Mouse (Mus musculus): Measurements from ENCODE around the gene Ttll7. TPM values are rescaled to one million over a fixed set of nuclear protein-coding genes. Genes with fewer than 3 reads are reported as not detected.

Ttll7 gene
- polyA plus RNA-seq, 2 experiments: 0.23 to 0.47 TPM

GRCm38 (mm10) chr3:147019506-147019905 is 167.3 kb downstream of the Ttll7 start:
- TF ChIP-seq EP300 (IDR thresholded peaks at IDR 0.05; ENCODE audit: low read depth) (no peak), CTCF (IDR thresholded peaks at IDR 0.05; ENCODE audit: low read depth) (no peak)
- Histone ChIP-seq H3K9me3 (ENCODE audit: control insufficient read depth, low read length) (no peaks in the 10 kb centered on the region), H3K9ac (replicated peaks) (no peak overlapping the region), H3K27me3 (ENCODE audit: control insufficient read depth, insufficient read depth, low read length) (no peaks in the 10 kb centered on the region), H3K4me2 (ENCODE audit: low read depth) (no peak overlapping the region), H3K27ac (no peak overlapping the region), H3K36me3 (replicated peaks; ENCODE audit: control insufficient read depth, insufficient read depth, low read depth) (no peaks in the 10 kb centered on the region), H3K4me3 (ENCODE audit: insufficient read depth in 1 of 2, low read depth in 2 of 2, low read length in 2 of 2) (no peak overlapping the region), H3K4me1 (replicated peaks; ENCODE audit: control insufficient read depth in 2 of 2, insufficient read depth in 2 of 2, low read length in 1 of 2) (no peaks in the 10 kb centered on the region)
- ATAC-seq (ENCODE audit: insufficient read depth) (no peak), DNase-seq (ENCODE audit: low read depth in 3 of 3, low spot score in 3 of 3) (no peak)
- 54% methylated on average over 5 of the region's 5 CpGs for WGBS (ENCODE audit: insufficient replicate concordance)

GRCm38 (mm10) chr3:147026248-147026647 is 174.1 kb downstream of the Ttll7 start:
- no peak for ATAC-seq (ENCODE audit: insufficient read depth)
- no peaks in the 10 kb centered on the region for H3K27me3 ChIP-seq (ENCODE audit: control insufficient read depth, insufficient read depth, low read length)
- no peak overlapping the region for H3K4me3 ChIP-seq (ENCODE audit: insufficient read depth in 1 of 2, low read depth in 2 of 2, low read length in 2 of 2)
- 71% methylated on average over 5 of the region's 5 CpGs for WGBS (ENCODE audit: insufficient replicate concordance)
- no peak overlapping the region for H3K4me2 ChIP-seq (ENCODE audit: low read depth)
- no peaks in the 10 kb centered on the region for H3K4me1 ChIP-seq (replicated peaks; ENCODE audit: control insufficient read depth in 2 of 2, insufficient read depth in 2 of 2, low read length in 1 of 2)
- H3K9ac ChIP-seq (replicated peaks): no peak overlapping the region
- TF ChIP-seq CTCF (IDR thresholded peaks at IDR 0.05; ENCODE audit: low read depth) (no peak), EP300 (IDR thresholded peaks at IDR 0.05; ENCODE audit: low read depth) (no peak)
- no peaks in the 10 kb centered on the region for H3K9me3 ChIP-seq (ENCODE audit: control insufficient read depth, low read length)
- H3K27ac ChIP-seq: no peak overlapping the region
- no peak for DNase-seq (ENCODE audit: low read depth in 3 of 3, low spot score in 3 of 3)
- no peaks in the 10 kb centered on the region for H3K36me3 ChIP-seq (replicated peaks; ENCODE audit: control insufficient read depth, insufficient read depth, low read depth)

DNA sequence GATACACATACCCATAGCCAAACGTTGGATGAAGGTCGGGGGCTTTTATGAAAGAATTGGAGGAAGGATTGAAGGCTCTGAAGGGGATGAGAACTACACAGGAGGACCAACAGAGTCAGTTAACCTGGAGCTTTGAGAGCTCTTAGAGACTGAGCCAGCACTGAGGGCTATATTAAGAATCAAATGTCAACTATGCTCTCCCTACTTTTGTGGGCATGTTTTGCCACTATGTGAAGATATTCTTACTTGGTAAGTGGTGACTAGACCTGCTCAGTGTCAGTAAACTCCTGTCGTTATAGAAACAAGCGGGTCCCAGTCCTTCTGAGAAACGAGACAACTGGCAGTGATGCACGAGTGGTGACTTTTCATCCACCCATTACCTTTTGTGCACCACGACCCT is 176.2 kb downstream of the Ttll7 start:
- 57% methylated on average over 7 of the region's 7 CpGs for WGBS (ENCODE audit: insufficient replicate concordance)
- H3K4me1 ChIP-seq (replicated peaks; ENCODE audit: control insufficient read depth in 2 of 2, insufficient read depth in 2 of 2, low read length in 1 of 2): no peaks in the 10 kb centered on the region
- no peak overlapping the region for H3K27ac ChIP-seq
- TF ChIP-seq CTCF (IDR thresholded peaks at IDR 0.05; ENCODE audit: low read depth): no peak
- TF ChIP-seq EP300 (IDR thresholded peaks at IDR 0.05; ENCODE audit: low read depth): no peak
- ATAC-seq (ENCODE audit: insufficient read depth) (no peak), DNase-seq (ENCODE audit: low read depth in 3 of 3, low spot score in 3 of 3) (no peak)
- no peak overlapping the region for H3K4me3 ChIP-seq (ENCODE audit: insufficient read depth in 1 of 2, low read depth in 2 of 2, low read length in 2 of 2)
- no peaks in the 10 kb centered on the region for H3K27me3 ChIP-seq (ENCODE audit: control insufficient read depth, insufficient read depth, low read length)
- H3K4me2 ChIP-seq (ENCODE audit: low read depth): no peak overlapping the region
- no peaks in the 10 kb centered on the region for H3K9me3 ChIP-seq (ENCODE audit: control insufficient read depth, low read length)
- no peak overlapping the region for H3K9ac ChIP-seq (replicated peaks)
- H3K36me3 ChIP-seq (replicated peaks; ENCODE audit: control insufficient read depth, insufficient read depth, low read depth): no peaks in the 10 kb centered on the region

- DNase-seq (ENCODE audit: low read depth in 3 of 3, low spot score in 3 of 3): no peak
- no peak for TF ChIP-seq CTCF (IDR thresholded peaks at IDR 0.05; ENCODE audit: low read depth)
- Histone ChIP-seq H3K27ac (no peak overlapping the region), H3K9ac (replicated peaks) (no peak overlapping the region), H3K4me3 (ENCODE audit: insufficient read depth in 1 of 2, low read depth in 2 of 2, low read length in 2 of 2) (no peak overlapping the region), H3K4me1 (replicated peaks; ENCODE audit: control insufficient read depth in 2 of 2, insufficient read depth in 2 of 2, low read length in 1 of 2) (no peaks in the 10 kb centered on the region), H3K4me2 (ENCODE audit: low read depth) (no peak overlapping the region), H3K9me3 (ENCODE audit: control insufficient read depth, low read length) (no peaks in the 10 kb centered on the region), H3K36me3 (replicated peaks; ENCODE audit: control insufficient read depth, insufficient read depth, low read depth) (no peaks in the 10 kb centered on the region), H3K27me3 (ENCODE audit: control insufficient read depth, insufficient read depth, low read length) (no peaks in the 10 kb centered on the region)
- no peak for ATAC-seq (ENCODE audit: insufficient read depth)
- WGBS (ENCODE audit: insufficient replicate concordance): 67% methylated on average over 11 of the region's 11 CpGs
These were observed 177.6 kb downstream of the Ttll7 start for GRCm38 (mm10) chr3:147029718-147030117.

GRCm38 (mm10) chr3:147030266-147030880 is 178.2 kb downstream of the Ttll7 start:
- Histone ChIP-seq H3K9ac (replicated peaks) (no peak overlapping the region), H3K4me1 (replicated peaks; ENCODE audit: control insufficient read depth in 2 of 2, insufficient read depth in 2 of 2, low read length in 1 of 2) (no peaks in the 10 kb centered on the region), H3K9me3 (ENCODE audit: control insufficient read depth, low read length) (no peaks in the 10 kb centered on the region), H3K4me3 (ENCODE audit: insufficient read depth in 1 of 2, low read depth in 2 of 2, low read length in 2 of 2) (no peak overlapping the region), H3K27ac (no peak overlapping the region), H3K4me2 (ENCODE audit: low read depth) (no peak overlapping the region), H3K36me3 (replicated peaks; ENCODE audit: control insufficient read depth, insufficient read depth, low read depth) (no peaks in the 10 kb centered on the region), H3K27me3 (ENCODE audit: control insufficient read depth, insufficient read depth, low read length) (no peaks in the 10 kb centered on the region)
- ATAC-seq (ENCODE audit: insufficient read depth) (no peak), DNase-seq (ENCODE audit: low read depth in 3 of 3, low spot score in 3 of 3) (no peak)
- WGBS (ENCODE audit: insufficient replicate concordance): 57% methylated on average over 11 of the region's 11 CpGs
- TF ChIP-seq EP300 (IDR thresholded peaks at IDR 0.05; ENCODE audit: low read depth) (no peak), CTCF (IDR thresholded peaks at IDR 0.05; ENCODE audit: low read depth) (no peak)

Other genes with a start within 250 kb of the Ttll7 start
- 0.45 and 0.52 TPM in 2 replicates for gene Dnase2b, start 236.8 kb upstream of the Ttll7 start, polyA plus RNA-seq (2012; rRNA removed)
- 1.4 TPM in 2 replicates for gene Dnase2b, start 236.8 kb upstream of the Ttll7 start, polyA plus RNA-seq (2014; fragmentation: Nextera tagmentation; extraction: Ambion mirVana)
- gene 4930503B20Rik, start 201.1 kb upstream of the Ttll7 start, polyA plus RNA-seq (2012; rRNA removed): not detected in 2 replicates
- not detected in 2 replicates for gene 4930503B20Rik, start 201.1 kb upstream of the Ttll7 start, polyA plus RNA-seq (2014; fragmentation: Nextera tagmentation; extraction: Ambion mirVana)
- gene Samd13, start 166.8 kb upstream of the Ttll7 start, polyA plus RNA-seq (2012; rRNA removed): 0.06 and 0.27 TPM in 2 replicates
- 0.15 TPM in 1 of 2 replicates, not detected in the other for gene Samd13, start 166.8 kb upstream of the Ttll7 start, polyA plus RNA-seq (2014; fragmentation: Nextera tagmentation; extraction: Ambion mirVana)
- 4.8 and 6.1 TPM in 2 replicates for gene Prkacb, start 39.4 kb upstream of the Ttll7 start, polyA plus RNA-seq (2012; rRNA removed)
- gene Prkacb, start 39.4 kb upstream of the Ttll7 start, polyA plus RNA-seq (2014; fragmentation: Nextera tagmentation; extraction: Ambion mirVana): 10.9 and 12.5 TPM in 2 replicates

All from liver, embryonic 14.5 days (tissue).